Mouse (Mus musculus): ENCODE data around the gene Porcn.

Porcn gene

DNA sequence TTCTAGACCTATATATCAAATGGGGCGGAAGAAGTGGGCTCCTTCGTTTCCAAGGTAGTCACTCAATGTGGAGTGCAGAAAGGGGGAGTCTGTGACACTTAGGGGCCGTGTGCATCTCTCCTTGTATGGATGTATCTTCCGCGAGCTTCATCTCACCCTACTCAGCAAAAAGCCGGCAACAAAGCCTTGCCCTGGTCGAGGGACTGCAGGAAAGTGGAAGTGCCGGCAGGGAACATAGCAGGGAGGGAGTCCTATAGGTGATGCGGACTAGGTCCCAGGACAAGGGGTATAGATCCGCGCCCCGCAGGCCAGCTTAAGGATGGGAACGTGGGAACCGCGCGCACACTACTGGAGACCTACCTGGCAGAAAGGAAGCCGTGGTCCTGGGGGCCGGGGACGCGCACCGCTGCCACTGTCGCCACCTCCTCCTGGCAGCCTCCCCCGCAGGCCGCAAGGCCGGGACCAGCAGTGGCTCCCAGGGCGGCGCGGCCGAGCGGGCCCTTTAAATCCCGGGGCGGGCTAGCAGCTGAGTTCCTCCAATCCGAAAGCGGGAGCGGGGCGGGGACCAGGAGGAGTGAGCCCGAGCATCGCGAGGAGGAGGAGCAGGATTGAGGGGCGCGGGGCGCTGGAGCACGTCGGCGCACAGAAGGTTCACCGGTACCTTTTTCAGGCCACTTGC, at the start of gene Porcn:
Porcn (minus strand) TSS at position 511 of the 679 bp plus-strand sequence.
- DNase-seq: peak; percentile 82

DNA sequence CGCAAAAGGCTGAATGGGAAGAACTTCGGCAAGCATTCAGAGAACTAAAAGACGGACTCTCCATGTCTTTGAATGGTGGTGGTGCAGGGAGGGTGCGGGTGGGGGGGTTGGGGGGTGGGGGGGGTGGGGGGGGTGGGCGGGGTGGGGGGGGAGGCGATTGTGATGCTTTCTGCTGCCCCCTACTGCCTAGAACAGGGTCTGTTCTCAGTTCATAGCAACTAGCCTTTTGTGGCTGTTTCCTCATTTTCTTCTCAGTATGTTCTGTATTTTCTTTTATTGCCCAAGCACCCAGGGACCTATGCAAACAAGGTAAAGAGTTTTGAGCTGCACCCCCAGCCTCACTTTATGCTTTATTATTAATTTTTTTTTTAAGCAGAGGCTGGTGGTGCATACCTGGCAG, 49.5 kb upstream of the Porcn start:
- no peak for DNase-seq

DNA sequence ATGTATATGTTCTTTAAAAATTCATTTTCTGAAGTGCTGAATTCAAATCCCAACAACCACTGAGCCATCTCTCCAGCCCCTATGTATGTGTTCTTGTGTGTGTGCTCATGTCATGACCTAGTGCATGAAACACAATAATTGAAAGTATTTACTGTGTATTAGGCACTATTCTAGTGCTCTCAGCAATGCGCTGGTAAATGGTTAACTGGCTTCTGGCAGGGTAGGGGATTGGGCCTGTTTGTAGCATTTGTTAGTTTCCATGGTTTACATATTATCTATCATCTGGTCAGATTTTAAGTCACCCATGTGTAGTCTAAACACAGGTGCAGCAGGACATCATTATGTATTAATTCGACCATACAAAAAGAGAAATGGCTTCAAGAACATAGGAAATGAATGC, 47.4 kb upstream of the Porcn start:
- DNase-seq: peak; percentile 21

DNA sequence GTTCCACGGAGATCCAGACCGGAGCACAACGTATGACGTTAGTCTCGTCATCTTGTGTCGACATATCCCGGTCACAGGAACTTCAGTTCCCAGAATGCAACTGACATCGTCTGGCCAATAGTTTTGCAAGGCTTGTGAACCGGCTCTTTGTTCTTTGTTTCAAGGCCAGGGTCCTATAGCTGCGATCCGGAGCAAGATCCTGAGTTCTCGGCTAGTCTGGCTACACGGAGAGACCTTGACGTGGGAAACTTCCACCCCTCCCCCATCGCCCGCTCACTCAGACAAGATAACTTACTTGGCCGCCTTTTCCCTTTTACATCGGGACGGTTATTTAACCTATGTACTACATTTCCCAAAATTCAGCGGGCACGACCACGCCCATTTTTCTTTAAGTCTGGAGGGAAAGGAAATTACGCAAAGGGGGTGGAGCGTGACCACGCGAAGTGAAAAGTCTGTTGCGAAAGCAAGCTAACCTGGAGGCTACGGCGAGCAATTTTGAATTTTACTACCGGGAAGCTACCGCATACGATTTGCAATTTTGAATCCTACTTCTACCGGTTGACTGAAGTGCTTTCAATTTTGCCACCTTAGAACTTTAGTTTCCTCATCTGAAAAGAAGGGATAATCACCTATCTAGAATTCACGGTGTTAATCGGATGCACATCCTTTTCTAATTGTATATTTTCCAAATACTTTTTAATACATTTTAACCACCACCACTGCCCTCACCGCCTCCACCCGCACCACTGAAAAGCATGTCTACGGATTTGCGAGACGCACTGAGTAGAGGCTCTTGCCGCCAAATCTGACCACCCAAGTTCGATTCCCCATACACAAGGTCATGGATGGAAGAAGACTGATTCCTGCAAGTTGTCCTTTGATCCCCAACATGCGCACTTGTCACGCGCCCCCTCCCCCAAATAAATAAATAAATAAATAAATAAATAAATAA, 46.3 kb upstream of the Porcn start, which contains the start of gene Ftsj1:
Ftsj1 (minus strand) TSS at position 73 of the 952 bp plus-strand sequence.
- DNase-seq: peak; percentile 89

DNA sequence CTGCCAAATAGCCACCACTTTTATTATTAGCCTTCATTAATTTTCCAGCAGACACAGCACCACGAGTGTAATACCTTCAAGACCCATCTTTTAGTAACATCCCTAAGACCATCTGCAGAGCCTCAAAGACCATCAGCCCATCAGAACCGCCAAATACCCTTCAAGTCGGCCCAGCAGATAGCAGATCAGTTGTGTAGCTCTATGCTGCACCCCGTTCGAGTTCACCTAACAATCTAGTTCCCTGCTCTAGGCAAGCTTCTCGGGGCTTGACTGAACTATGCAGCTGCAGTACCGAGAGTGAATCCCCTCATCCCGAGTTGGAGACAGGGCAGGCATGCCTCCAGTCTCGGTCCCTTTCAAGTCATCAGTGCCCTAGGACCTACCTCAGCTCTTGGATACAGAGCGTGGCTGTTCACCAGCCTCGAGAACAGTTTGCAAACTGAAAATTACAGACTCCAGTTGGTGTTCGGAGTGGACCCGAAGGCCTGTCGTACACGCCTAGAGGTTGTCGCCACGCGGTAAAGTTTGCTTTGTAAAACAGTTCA, 45.5 kb upstream of the Porcn start:
- no peak for DNase-seq

DNA sequence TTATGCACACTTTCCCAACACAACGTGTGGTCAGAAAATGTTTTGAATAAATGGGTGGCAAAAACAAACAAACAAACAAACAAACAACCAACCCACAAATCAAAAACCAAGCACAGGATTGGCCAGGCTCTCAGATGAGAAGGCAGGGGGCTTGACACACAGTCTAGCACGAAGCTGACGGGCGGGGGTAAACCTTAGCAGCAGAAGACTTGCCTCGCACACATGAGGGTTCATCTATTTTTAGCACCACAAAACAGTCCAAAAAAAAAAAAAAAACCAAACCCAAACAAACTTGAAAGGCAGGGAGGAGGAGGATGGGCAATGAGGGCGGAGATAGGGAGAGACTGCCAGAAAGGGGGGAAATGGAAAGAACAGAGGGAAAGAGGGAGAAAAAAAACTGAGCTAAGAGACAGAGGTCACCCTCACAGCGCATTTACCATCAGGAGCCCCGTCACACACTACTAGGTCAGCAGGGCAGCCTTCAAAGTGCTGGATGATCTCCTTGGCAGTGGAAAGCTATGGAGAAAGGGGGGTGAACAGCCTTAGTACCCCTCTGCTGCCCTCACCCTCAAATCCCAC, 42.3 kb upstream of the Porcn start:
- no peak for DNase-seq

DNA sequence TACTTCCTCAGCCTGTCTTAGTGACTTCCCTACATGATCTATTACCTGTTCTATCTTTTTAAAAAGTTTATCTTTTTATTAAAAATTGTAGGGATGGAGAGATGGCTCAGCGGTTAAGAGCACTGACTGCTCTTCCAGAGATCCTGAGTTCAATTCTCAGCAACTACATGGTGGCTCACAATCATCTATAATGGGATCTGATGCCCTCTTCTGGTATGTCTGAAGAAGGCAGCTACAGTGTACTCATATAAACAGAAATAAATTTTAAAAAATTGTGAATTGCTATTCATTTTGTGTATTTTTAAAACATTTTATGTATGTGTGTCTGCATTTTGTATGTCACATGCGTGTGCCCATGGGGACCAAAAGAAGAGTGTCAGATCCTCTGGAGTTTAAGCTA, 41.4 kb upstream of the Porcn start:
- no peak for DNase-seq

DNA sequence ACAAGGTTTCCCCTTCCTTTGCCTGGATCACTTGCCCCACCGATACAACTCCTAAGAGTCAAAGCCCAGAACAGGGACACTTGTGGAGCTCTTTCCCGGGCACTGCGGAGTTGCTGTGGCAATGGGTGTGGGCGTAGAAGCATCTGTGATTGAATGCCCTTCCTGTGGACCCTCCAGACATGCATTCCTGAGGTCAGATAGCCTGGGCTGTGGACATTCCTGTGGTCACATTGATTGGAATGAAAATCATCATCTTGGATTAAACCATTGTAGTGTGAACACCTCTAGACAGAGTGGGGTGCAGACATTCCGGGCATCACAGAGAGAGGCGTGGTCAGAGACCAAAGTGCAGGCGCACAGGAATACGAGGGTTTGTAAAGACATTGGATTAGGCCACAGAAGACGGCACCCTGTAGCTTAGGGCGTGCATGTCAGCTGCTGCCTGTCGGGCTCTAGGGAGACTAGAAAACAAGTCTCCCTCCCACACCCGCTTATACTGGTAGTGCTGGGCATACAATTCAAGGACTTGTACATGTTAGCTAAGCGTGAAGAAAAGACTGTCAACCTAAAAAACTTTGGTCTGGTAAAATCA, 32.6 kb upstream of the Porcn start:
- DNase-seq: no peak

DNA sequence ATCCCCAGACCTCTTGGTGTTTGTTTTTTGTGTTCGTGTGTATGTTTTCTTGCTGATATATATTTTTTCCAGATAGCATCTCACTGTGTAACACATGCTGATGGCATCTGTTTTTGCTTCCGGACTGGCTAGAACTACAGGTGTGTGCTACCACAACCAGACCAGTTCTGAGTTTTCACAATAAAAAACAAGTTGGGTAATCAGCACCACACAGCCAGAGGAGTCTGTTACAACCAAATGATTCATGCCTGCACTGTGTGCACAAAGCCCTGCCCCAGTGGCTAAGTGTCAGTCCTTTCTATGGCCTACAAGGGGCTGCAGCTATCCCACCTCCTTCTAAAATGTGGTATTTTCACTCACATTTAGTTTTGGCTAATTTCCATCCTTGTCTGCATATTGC, 30.4 kb upstream of the Porcn start:
- no peak for DNase-seq

DNA sequence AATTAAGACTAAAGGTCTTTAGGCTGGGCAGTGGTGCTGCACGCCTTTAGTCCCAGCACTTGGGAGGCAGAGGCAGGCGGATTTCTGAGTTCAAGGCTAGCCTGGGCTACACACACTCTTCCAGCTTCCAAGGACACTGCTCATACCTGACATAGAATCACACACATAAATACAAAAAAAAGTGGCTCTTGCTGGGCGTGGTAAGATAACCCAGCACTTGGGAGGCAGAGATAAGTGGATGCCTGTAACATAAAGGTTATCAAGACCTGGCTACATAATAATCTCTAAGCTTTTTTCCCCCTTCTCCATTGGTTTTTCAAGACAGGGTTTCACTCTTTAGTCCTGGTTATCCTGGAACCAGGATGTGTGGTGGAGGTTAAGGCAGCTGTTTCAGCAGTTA, 27.3 kb upstream of the Porcn start:
- DNase-seq: no peak

DNA sequence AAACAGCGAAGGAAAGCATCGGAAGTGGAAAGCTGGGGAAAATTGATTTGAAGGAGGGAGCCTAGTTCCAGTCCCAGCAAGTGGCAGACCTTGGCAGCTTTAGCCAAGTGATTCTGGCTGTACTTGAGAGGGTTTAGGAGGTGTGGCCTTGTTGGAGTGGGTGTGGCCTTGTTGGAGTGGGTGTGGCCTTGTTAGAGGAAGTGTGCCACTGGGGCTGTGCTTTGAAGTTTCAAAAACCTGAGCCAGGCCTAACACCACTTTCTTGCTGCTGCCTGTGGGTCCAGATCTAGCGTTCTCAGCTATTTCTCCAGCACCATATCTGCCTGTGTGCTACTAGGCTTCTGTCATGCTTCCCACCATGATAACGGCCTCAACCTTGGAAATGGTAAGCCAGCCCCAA, 23.9 kb upstream of the Porcn start:
- no peak for DNase-seq

DNA sequence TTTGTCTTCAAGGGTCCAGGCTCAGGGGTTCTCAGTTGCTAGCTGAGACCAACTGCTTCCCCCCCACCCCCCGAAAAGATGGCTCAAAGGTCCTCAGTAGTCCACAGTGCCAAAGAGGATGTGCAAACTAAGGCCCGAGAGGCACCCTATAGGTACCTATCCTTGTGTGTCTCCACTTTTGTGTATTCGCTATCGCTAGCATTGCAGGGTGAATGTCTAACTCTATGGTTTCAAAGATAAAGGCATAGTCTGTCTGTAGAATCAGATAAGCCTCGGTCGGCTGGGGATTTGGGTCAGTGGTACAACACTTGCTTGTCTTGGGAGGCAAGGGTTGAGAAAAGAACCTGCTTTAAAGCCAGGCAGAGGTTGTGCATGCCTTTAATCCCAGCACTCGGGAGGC, 17.1 kb upstream of the Porcn start:
- DNase-seq: no peak

DNA sequence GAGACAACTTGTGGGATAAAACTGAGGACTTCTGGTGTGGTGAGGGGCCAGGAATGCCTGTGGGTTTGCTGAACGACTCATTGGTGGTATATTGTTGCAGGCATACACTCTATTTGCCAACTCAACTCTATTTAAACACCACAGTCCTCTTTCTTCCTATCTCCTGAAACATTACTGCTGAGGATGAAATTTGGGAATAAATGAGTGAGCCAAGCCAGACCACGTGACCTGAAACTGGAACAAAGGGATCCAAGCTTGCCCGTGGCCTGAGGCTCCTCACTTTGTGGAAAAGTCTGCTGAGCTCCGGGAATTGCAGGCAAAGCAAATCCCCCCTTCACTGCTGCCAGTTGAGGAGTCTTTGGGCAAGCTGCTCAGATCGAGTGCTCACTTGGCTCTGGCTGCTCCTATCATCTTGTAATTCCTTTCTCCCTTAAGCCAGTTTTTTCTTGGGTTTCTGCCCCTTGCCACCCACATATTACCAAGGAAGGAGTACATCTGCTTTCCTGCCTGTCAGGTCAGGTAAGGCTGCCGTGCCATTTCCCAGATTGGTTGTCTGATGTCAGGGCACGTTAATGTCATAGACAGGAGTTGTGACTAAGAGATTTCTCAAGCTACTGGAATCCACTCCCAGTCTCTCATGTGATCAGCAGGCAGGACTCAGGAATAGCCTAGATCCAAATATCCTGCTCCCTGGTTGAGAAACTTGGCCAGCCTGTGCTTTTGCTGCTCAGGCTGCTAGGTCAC, 16.5 kb upstream of the Porcn start:
- no peak for DNase-seq

DNA sequence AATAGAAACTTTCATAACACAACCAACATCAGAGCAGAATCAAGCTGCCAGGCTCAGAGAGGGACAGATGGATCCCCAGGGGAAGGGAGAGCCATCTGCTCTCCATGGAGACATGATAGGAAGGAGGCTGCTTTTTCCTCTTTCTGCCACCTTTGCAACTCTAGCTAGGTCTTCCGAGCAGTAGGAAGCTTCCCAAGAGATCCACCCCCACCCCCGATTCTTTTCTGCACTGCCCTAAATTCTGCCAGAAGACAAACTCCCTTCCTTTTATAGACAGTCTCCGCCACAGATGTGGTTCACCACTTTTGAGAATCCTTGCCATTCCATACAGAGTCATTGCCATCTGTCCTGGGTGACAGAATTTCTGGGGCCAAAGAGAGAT, 16.0 kb upstream of the Porcn start:
- DNase-seq: no peak

DNA sequence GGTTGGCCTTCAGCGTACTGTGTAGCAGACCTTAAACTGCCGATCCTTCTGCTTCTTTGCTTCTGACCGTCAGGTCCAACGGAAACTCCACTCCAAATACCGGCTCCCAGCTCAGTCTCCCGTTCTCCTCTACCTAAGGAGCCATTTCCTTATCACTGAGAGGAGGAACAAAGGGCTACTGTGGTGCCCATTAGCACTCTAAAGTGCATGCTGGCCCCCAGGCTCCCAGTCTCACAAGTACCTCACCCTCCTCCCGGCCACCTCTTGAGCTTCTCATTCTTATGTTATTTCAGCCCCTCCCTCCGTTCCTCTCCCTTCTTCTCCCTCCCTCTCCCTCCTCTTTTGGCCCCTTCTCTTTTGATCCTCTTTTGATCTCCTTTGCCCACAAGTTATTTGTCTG, 13.3 kb upstream of the Porcn start:
- DNase-seq: no peak

DNA sequence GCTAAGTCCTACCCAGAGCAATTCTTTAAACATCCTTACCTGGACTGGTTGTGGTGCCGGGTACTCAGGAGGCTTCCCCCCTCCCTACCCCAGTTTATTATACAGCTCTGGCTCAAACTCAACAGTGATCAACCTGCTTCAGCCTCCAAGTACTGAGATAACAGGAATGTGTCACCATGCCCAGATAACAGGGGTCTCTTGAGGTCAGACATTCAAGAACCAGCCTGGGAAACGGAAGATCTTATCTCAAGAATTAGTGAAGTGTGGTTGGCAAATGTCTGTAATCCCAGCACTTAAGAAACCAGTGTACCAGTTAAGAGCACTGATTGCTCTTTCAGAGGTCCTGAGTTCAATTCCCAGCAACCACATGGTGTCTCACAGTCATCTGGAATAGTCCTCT, 11.8 kb upstream of the Porcn start:
- DNase-seq: no peak

DNA sequence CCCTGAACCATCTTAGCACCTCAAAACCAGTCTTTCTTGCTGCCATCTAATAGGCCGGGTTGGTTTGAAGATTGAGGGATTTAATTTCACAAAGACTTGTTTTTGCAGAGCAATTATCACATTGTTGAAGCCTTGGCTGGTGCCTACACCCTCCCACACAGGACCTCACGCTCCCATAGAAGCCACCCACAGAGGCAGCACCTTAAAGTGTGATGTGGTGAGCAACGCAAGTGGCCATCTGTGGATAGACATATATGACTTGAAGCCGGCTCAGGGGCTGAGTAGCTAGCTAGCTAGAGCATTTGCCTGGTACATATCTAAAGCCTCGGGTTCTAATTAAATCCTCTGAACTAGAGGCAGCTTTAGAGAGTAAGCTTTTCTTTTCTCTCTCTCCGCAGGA, 11.1 kb upstream of the Porcn start:
- no peak for DNase-seq

DNA sequence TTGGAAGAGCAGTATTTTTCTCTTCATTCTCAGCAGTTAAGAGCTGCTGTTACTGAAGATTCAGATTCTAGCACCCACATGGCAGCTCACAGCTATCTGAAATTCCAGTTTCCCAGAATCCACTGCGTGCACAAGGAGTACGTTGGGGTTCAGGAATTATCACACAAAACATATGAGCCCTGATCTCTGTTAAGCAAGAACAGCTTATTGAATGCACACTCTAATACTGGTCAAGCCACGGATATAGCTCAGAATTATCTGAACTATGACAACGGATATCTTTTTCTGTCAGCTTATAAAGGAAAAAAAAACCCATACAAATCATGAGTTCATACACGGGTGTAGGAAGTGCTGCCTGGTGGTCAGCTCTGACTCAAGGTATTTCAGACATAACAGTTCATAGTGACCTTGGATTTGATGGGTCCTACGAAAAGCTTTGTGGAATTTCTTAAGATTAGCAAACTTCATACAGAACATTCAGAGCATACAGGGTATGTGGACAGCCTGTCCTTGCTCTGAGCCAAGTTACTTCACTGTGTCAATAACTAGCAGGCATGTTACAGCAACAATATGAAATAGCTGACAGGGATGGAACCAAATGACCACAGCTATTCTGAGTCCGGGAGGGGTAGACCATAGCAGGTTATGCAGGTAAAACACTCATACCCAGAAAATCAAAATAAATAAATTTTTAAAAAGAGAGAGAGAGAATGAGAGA, 5.3 kb upstream of the Porcn start:
- no peak for DNase-seq

DNA sequence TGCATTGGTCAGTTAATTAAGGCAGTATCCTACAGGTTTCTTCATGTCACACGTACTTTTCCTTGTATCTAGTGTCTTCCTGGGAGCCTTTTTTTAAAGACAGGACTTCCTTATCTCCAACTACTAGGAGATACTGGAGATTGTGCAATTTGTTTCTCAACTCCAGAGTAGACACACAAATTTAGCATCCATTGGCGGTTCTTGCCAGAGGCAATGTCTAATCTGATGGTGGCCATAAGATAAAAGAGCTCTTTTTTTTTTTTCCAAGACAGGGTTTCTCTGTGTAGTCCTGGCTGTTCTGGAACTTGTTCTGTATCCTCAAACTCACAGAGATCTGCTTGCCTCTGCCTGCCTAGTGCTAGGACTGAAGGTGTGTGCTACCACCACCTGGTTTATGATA, 3.4 kb upstream of the Porcn start:
- no peak for DNase-seq

DNA sequence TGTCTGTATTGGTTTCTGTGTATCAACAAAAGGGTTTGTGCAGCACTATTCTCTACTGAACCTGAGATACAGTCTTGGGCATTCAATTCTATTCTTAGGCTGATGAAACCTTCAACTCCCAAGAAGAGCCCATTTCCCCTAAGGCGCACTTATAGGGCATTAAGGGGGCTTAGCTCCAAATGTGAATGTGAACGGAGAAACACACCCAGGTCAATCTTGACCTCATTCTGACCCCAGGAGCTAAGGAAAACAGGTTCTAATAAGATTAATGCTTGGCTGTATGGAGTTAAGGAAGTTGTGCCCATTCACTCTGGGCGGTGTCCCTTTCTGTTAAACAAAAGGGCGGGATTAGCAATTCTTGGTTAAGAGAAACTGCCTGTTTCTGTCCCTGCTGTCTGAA, 899 bp upstream of the Porcn start:
- DNase-seq: no peak

DNA sequence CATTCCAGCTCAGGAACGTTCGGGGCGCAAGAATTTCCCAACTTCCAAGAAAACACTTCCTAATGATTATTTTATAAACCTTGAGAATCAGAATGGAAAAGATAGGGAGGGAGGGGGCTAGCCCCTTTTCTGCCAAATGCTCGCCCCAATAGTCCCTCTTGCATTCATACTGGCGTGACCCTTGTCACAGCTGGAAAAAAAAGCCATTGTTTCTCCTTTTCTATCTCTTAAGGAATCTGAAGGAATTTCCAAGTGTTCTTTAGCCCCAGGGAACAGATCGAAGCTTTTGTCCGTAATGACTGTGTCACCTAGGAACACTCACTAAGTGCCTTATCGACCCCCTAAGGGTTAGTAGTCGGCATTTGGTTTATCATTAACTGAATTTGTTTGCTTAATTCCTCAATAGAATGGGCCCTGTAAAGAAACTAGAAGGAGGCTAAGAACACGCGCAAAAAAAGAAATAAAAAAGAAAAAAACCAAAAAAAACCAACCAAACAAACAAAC, 421 bp upstream of the Porcn start:
- no peak for DNase-seq

DNA sequence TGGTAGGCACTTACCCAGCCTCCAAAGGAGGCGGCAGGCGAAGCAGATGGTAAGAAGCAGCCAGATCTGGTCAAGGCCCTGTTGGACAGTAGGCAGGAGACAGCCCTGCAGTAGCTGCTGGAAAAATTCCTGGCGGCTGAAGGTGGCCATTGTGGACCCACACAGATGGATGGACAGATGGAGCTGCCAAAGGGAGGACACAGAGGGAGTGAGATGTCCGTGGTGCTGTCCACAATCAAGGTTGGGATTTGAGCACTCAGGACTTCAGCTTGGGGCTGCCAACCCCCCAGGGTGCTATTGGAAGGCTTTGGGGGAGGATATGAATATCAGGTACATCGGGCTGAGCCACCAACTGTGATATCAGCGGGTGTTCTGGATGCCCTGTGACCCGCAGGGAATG, 774 bp downstream of the Porcn start:
- DNase-seq: no peak
